Mouse (Mus musculus) stomach, postnatal 0 days (tissue): ENCODE results near the gene Hspb9.

Source experiments
- CTCF ChIP-seq: IDR thresholded peaks from 2 replicates; pipeline ENCODE4 v1.5.1; 2016; ENCODE audit warnings: antibody characterized with exemption, low read depth, mild to moderate bottlenecking, moderate library complexity
- EP300 ChIP-seq: optimal IDR thresholded peaks from 2 replicates; pipeline ENCODE3; 2016; ENCODE audit warnings: antibody characterized with exemption

DNA sequence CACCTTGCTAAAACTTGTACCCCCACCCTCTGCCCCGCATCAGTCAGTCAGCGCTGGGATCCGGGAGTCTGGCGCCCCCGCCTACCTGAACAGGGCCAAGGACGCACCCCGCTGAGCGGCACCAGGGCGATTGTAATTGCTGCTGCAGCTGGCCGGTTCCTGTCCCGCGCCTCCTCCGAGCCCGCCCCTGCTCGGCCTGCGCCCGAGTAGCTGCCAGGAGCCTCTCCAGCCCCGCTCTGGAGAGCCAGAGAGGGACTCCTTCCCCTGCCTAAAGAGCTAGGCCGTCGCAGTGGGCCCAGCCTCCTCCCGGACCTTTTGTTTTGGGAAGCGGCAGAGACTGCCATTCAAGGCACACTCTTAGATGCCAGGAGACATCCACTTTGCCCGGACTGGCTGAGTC is 40.5 kb upstream of the Hspb9 start:
- TF ChIP-seq CTCF (no peak), EP300 (no peak)
